Mouse (Mus musculus): ENCODE data around the gene Ank2.

DNA sequence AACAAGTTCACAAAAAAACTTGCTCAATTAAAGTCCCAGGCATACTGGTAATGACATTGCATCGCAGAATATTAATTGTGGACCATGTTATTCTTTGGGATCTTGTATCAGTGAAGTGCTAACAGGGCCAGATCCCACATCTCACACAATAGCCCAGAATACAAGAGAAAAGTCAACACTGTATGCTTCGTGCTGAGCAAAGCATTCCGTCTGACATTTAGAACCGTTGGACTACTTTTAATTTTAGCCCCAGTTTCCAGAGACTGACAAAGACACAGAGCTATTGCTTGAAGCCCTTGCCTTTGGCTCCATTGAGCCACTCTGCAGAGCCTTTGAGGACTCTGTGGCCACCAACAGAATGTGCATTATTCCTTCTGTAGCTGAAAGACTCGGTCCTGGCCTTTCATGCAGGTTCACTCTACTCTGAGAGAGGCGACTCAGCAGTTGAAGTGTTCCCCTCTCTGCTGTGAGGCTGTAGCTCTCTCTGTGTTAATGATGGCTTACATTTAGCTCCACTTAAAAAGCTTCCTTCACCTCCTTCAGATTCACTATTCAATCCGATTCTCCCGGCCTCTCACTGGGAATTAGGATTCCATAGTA, 153.2 kb downstream of the Ank2 start:
- TF ChIP-seq CTCF (IDR thresholded peaks at IDR 0.05; ENCODE audit: extremely low read depth, insufficient read depth, low read length) (no peak), POLR2A (IDR thresholded peaks at IDR 0.05; ENCODE audit: extremely low read depth, insufficient read depth, low read length) (no peak)

All from cortical plate, adult 2 months (tissue).